Mouse (Mus musculus): ENCODE data around the gene Gm17428. TPM values are rescaled to one million over a fixed set of nuclear protein-coding genes. Genes with fewer than 3 reads are reported as not detected.
"Not testable (repeated sequence)": the region's sequence is repeated elsewhere in the genome, so short reads cannot be mapped to it uniquely, and the experiment has no call there.

Gene Gm17428
- polyA plus RNA-seq, 1 experiment, result not detected

DNA sequence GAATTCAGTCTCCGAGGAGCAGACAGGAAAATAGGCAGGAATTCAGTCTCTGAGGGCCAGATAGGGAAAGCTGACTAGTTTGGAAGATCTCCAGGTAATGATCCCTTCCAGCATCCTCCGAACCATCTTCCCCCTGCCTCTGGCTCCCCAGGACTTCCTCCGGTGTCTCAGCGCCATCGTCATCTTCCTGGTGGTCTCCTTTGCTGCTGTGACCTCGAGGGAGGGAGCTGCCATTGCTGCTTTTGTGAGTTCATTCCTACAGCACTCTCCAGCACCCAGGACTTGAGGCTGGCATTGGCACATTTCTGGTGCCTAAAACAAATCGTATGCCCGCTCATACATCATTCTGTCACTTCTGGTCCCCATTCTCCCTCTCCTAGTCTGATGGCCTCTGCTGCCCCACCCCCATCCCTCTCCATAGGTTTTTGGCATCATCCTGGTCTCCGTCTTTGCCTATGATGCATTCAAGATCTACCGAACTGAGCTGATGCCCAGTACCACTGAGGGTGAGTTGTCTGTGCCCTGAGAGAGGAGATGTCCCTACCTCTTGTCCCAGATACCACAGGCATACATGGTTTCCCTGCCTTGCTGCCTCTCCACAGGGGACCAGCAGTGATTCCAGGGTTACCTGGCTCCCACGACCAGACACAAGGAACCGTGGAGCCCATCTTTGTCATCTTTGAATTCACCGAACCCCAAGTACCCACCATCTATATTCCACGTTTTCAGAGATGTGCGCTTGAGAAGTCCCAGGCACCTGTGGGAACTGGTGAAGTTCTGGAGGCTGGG lies 38.1 kb upstream of the Gm17428 start:
- H3K4me1 ChIP-seq (ENCODE audit: control insufficient read depth, insufficient read depth, low read length), result no peaks in the 10 kb centered on the region
- H3K4me3 ChIP-seq (ENCODE audit: insufficient read depth, low read length), result no peak overlapping the region
- H3K27ac ChIP-seq (ENCODE audit: insufficient read depth, low read length), result no peak overlapping the region
- TF ChIP-seq CTCF (IDR thresholded peaks at IDR 0.05; ENCODE audit: borderline replicate concordance, insufficient read depth, low read length) (no peak), POLR2A (IDR thresholded peaks at IDR 0.05; ENCODE audit: low read depth, low read length) (no peak)

DNA sequence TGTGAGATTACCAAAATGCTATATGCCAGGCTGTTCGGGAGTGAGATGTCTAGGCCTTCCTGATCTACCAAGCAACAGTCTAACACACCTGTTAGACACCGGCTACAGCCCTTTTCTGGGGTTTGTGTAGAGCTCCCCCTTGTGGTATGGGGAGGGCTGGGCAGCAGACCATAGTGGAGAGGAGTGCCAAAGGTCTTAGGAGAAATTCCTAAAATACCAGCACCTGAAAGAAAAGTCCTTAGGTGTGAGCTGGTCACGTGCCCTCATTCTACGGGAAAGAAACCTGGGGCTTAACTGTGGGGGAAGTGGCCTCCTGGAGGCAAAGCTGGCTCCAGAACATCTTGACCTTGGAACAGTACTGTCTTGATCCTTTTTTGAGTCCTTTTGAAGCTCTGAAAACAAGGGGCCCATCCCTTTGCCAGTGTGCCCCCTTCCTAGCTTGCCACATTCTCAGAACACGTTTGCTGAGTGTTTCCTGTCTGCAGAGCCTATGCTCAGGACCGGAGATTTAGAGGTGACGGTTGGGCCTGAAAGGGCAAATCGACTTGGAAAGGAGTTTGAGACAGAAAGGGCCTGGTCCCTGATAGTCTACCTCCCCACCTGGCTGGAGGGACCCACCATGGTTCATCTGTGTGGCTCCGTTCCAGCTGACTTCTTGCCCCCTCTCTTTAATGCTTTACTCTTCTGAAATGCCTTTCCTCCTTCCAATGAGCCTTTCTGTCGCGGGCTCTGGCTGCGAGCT lies 37.1 kb upstream of the Gm17428 start:
- H3K4me3 ChIP-seq (ENCODE audit: insufficient read depth, low read length), result no peak overlapping the region
- H3K27ac ChIP-seq (ENCODE audit: insufficient read depth, low read length), result no peak overlapping the region
- TF ChIP-seq POLR2A (IDR thresholded peaks at IDR 0.05; ENCODE audit: low read depth, low read length), result no peak
- TF ChIP-seq CTCF (IDR thresholded peaks at IDR 0.05; ENCODE audit: borderline replicate concordance, insufficient read depth, low read length), result peak; percentile 46; the same call in 1 of the 2 replicates
- no peaks in the 10 kb centered on the region for H3K4me1 ChIP-seq (ENCODE audit: control insufficient read depth, insufficient read depth, low read length)

DNA sequence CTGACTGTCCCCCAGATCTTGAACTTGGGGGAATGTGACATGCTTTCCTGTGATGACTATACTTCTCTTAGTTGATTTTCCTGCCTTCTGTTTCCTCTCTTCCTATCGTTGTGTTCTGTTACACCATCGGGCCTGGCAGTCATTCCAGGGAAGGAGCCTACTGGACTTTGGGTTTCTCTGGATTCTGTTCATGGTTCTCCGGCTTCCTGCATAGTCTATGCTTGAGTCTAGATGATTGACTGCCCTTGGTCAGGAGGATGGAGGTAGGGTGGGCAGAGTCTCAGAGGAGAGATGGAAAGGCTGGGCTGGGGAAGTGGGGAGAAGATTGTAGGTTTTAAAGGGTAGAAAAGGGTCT lies 36.6 kb upstream of the Gm17428 start:
- Histone ChIP-seq H3K4me3 (ENCODE audit: insufficient read depth, low read length) (no peak overlapping the region), H3K27ac (ENCODE audit: insufficient read depth, low read length) (no peak overlapping the region), H3K4me1 (ENCODE audit: control insufficient read depth, insufficient read depth, low read length) (no peaks in the 10 kb centered on the region)
- no peak for TF ChIP-seq POLR2A (IDR thresholded peaks at IDR 0.05; ENCODE audit: low read depth, low read length)
- TF ChIP-seq CTCF (IDR thresholded peaks at IDR 0.05; ENCODE audit: borderline replicate concordance, insufficient read depth, low read length), result no peak

DNA sequence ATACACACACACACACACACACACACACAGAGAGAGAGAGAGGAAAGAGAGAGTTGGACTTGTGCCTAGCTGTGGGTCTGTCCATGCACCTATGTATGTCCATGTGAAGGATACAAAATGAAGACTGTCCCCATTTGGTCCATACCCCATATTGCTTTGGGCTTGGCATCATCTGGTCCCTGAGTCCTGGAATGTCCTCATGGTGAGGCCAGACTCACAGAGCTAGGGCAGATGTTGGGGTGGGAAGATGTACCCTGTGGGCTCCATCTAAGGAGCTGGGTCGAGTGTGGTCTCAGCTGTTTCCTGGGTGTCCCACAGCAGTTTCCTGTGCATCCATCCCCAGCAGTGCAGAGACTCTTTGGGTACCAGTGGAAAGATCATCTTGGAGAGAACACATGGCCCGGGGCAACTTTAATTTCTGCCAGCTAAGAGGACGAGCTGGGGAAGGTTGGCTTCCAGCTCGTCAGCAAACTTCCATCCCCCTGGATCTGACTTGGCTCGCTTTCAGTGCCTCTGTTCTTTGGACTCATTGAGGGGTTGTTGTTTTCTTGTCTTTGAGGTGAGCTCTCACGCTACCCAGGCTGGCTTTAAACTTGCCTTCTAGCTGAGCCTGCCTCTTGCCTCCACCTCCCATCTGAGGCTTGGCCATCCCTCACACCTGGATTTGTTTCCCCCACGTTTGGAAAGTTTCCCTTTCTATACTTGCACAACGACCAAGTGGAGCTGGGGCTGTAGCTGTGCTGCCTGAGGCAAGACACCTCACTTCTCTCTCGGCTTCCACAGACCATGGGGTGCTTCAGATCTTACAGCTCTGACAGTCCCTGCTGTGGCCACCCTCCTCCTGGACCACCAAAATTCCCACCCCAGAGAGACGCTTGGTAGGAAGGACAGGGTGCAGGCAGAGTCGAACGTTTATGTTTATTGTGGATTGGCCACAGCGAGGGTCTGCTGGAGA lies 35.4 kb upstream of the Gm17428 start:
- TF ChIP-seq CTCF (IDR thresholded peaks at IDR 0.05; ENCODE audit: borderline replicate concordance, insufficient read depth, low read length), result no peak
- TF ChIP-seq POLR2A (IDR thresholded peaks at IDR 0.05; ENCODE audit: low read depth, low read length), result no peak
- Histone ChIP-seq H3K4me1 (ENCODE audit: control insufficient read depth, insufficient read depth, low read length) (peaks cover 9% of the 10 kb centered on the region), H3K27ac (ENCODE audit: insufficient read depth, low read length) (no peak overlapping the region), H3K4me3 (ENCODE audit: insufficient read depth, low read length) (no peak overlapping the region)

DNA sequence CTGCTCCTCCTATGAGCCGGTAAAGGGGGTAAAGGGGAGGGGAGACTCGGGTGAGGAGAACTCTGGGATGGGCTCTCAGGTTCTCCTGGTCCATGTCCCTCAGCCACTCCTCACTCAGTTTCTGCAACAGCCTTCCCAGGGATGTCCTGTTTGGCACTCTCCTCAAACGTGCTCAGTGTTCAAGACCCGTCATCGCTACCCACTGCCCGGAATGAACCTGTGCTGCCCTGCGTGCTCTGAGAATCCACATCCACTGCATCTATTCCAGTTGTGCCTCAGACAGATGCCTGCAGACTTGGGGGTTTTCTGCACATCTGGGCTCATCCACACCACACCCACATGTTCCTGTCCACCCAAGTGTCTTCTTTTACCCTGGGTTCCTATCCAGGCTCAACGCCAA lies 34.3 kb upstream of the Gm17428 start:
- no peak overlapping the region for H3K4me3 ChIP-seq (ENCODE audit: insufficient read depth, low read length)
- no peak overlapping the region for H3K27ac ChIP-seq (ENCODE audit: insufficient read depth, low read length)
- TF ChIP-seq CTCF (IDR thresholded peaks at IDR 0.05; ENCODE audit: borderline replicate concordance, insufficient read depth, low read length), result no peak
- no peak for TF ChIP-seq POLR2A (IDR thresholded peaks at IDR 0.05; ENCODE audit: low read depth, low read length)
- peaks cover 10% of the 10 kb centered on the region for H3K4me1 ChIP-seq (ENCODE audit: control insufficient read depth, insufficient read depth, low read length)

DNA sequence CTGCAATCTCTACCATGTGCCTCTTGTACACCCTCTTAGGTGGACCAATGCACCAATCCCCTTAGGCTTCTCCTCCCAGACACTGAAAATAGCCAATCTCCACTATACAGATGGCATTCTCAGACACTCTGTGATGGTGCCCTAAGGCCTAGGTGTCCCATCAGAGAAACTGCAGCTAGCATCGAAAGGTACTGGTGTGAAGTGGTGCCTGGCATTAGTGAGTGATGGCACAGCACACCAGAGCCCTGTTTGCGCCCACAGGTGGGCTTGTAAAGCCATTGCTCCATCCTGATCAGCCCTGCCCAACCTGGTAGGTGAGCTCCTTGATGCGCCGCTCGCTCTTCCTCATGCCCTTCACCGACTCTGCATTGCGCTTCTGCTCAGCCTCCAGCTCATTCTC lies 32.8 kb upstream of the Gm17428 start:
- no peak overlapping the region for H3K4me3 ChIP-seq (ENCODE audit: insufficient read depth, low read length)
- peaks cover 10% of the 10 kb centered on the region for H3K4me1 ChIP-seq (ENCODE audit: control insufficient read depth, insufficient read depth, low read length)
- no peak for TF ChIP-seq POLR2A (IDR thresholded peaks at IDR 0.05; ENCODE audit: low read depth, low read length)
- H3K27ac ChIP-seq (ENCODE audit: insufficient read depth, low read length), result no peak overlapping the region

DNA sequence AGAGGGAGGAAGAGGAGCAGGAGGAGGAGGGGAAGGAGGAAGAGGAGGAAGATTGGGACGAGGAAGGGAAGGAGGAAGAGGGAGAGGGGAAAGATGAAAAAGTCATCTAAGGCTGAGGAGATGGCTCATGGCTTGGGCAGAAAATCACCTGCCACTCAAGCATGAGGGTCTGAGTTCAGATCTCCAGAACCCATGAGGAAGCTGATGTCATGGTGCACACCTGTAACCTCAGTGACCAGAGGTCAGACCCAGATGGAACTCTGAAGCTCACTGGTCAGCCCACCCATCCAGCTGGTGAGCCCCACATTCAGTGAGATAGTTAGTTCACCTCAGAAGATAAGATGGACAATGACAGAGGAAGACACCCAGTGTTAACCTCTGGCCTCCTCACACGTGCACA lies 31.8 kb upstream of the Gm17428 start:
- H3K4me3 ChIP-seq (ENCODE audit: insufficient read depth, low read length), result no peak overlapping the region
- TF ChIP-seq POLR2A (IDR thresholded peaks at IDR 0.05; ENCODE audit: low read depth, low read length) (no peak), CTCF (IDR thresholded peaks at IDR 0.05; ENCODE audit: borderline replicate concordance, insufficient read depth, low read length) (no peak)
- peaks cover 10% of the 10 kb centered on the region for H3K4me1 ChIP-seq (ENCODE audit: control insufficient read depth, insufficient read depth, low read length)
- H3K27ac ChIP-seq (ENCODE audit: insufficient read depth, low read length), result no peak overlapping the region

DNA sequence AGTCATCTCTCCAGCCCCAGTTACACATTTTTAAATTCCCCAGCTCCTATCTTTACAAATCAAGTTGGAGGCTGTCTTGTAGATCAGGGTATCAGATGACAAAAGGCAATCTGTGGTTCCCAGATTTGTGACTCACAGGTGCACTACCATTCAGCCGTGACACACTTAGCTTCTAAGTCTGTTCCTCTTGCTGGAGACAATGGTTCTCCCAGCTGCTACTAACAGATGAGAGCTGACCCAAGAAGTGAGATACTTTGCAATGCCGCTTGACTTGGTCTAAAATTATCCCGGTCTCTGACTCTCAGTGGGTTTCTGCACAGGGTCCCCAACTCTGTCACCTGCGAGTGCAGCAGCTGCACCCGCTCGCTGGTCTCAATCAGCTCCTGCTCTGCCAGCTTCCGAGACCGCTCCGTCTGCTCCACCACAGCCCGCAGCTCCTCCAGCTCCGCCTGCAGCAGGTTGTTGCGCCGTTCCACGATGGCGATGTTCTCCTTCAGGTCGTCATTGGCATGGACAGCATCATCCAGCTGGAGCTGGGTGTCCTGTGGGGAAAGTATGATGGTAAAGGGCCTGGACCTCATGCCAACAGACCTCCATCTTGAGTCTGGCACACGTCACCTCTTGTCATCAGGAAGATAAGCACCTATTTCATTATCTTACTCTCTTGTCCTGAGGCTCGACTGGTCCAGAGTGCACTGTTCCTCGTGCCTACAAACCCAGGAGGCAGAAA lies 30.6 kb upstream of the Gm17428 start:
- TF ChIP-seq CTCF (IDR thresholded peaks at IDR 0.05; ENCODE audit: borderline replicate concordance, insufficient read depth, low read length) (no peak), POLR2A (IDR thresholded peaks at IDR 0.05; ENCODE audit: low read depth, low read length) (no peak)
- H3K4me3 ChIP-seq (ENCODE audit: insufficient read depth, low read length), result no peak overlapping the region
- peaks cover 10% of the 10 kb centered on the region for H3K4me1 ChIP-seq (ENCODE audit: control insufficient read depth, insufficient read depth, low read length)
- no peak overlapping the region for H3K27ac ChIP-seq (ENCODE audit: insufficient read depth, low read length)

DNA sequence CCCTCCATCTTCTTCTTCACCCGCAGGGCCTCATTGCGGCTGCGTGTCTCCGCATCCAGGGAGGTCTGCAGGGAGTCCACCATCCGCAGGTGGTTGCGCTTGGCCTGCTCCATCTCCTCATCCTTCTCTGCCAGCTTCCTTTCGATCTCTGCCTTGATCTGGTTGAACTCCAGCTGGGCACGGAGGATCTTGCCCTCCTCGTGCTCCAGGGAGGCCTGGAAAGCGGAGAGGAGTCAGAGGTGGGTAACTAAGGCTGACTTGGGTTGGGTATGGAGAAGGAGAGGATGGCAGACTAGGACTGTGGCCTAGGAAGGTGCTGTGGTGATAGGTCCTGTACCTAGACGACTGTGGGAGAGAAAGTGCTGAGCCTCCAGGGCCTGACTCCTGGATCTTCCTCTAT lies 29.7 kb upstream of the Gm17428 start:
- H3K27ac ChIP-seq (ENCODE audit: insufficient read depth, low read length), result not testable (repeated sequence)

More for the DNA sequence above, 29.7 kb upstream of the Gm17428 start:
- peaks cover 10% of the 10 kb centered on the region for H3K4me1 ChIP-seq (ENCODE audit: control insufficient read depth, insufficient read depth, low read length)
- not testable (repeated sequence) for H3K4me3 ChIP-seq (ENCODE audit: insufficient read depth, low read length)

Measured in embryonic fibroblast, embryonic 13.5 days (primary cell).